Mouse (Mus musculus) heart, postnatal 14 days (tissue): Measurements from ENCODE around the gene Tmem62. TPM values are rescaled to one million over a fixed set of nuclear protein-coding genes. Genes with fewer than 3 reads are reported as not detected.
"Not testable (repeated sequence)": the region's sequence is repeated elsewhere in the genome, so short reads cannot be mapped to it uniquely, and the experiment has no call there.

Source experiments
- DNase-seq, 2 experiments: peaks; one replicate each; pipeline ENCODE4 v3.0.0; 2021 to 2022
- intact Hi-C: fragments of 180-260 bp; cut with DNase I; formaldehyde crosslinking; loops from one replicate; pipeline ENCODE4 v1.15.1; 2025
- long read RNA-seq, 2 experiments: library from polyadenylated mRNA; stranded (forward); transcript quantifications; one replicate each; pipeline ENCODE4 v2.0.0; 2021
- total RNA-seq, 2 experiments: library from RNA; stranded (reverse); gene quantifications; 2 replicates each; pipeline ENCODE4 v1.2.3; 2021

Gene Tmem62
- total RNA-seq: 1 to 10 TPM; 2.7 to 3.1 TPM
- long read RNA-seq, experiment 1, partial matches to known transcripts: 0 of 3 reads
- long read RNA-seq, experiment 1, other reads (novel, unspliced or antisense): 1 of 3 reads
- long read RNA-seq, experiment 2, transcript Tmem62-201 (14 exons, 2,921 nt): major isoform, 7 of 10 reads
- long read RNA-seq, experiment 2, partial matches to known transcripts: 0 of 10 reads
- long read RNA-seq, experiment 2, other reads (novel, unspliced or antisense): 3 of 10 reads

- peak; percentile 72 to 76 for DNase-seq
- intact Hi-C loops: no loop called here
Measured at GRCm38 (mm10) chr2:120976990-120977925, at the start of gene Tmem62. Gene Tmem62, plus strand, starts transcription at chr2:120977017.

DNA sequence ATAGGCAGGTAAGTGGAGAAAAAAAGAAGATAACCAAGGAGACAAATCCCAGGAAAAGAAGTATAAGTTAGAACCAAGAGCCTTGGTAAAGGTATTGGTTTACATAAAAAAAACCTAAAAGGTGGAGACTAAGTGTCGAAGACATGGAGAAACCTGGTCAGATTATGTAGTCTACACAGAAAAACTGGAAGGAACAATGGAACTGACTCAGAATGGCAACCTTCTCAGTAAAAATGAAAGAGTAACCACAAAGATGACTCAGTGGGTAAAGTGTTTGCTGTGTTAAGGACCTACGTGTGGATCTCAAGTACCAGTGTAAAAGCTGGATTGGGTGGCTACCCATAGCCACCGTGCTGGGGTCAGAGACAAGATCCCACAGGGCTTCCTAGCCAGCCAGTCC lies 43.8 kb upstream of the Tmem62 start:
- intact Hi-C loops: no loop called here
- DNase-seq: no peak

GRCm38 (mm10) chr2:120951208-120951607 lies 25.6 kb upstream of the Tmem62 start:
- intact Hi-C loops: no loop called here
- no peak for DNase-seq

- no peak for DNase-seq
- intact Hi-C loops: no loop called here
Measured at GRCm38 (mm10) chr2:120952176-120952938, 24.5 kb upstream of the Tmem62 start.

DNA sequence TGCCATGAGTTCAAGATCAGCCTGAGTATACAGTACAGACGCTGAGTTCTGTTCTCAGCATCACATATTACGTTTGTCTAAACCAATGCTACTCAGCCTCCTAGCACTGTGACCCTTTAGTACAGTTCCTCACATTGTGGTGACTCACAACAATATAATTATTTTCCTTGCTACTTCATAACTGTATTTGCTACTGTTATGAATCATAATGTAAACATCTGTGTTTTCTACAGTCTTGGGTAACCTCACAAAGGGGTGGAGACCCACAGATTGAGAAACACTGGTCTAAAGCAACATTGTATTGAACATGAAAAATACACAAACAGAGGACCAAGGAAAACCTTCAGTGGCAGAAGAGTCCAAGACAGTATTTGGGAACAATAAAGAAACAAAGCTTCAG lies 17.5 kb upstream of the Tmem62 start:
- intact Hi-C loops: no loop called here
- no peak for DNase-seq

GRCm38 (mm10) chr2:120959827-120960226 lies 17.0 kb upstream of the Tmem62 start:
- DNase-seq: no peak
- intact Hi-C loops: no loop called here

- no peak for DNase-seq
- intact Hi-C loops: no loop called here
Measured at GRCm38 (mm10) chr2:120960261-120960660, 16.6 kb upstream of the Tmem62 start.

DNA sequence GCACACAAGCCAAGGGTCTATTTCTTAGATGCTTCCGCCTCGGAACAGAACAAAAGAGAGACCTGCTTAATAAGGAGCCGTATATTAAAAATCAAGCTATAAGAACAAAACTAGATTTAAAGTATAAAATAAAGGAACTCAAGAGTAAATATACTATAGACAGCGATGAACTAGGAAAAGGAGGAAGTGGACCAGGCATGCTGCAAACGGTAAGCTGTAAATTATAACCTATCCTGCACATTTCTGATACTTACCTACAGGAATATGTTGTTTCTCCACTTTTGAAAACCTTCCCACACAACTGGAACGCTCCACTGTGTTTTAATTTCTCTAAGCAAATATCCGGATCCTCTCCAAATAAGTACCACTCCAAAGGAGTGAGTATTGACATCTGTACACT lies 13.7 kb upstream of the Tmem62 start:
- no peak for DNase-seq
- intact Hi-C loops: no loop called here

GRCm38 (mm10) chr2:120965486-120965885 lies 11.3 kb upstream of the Tmem62 start:
- intact Hi-C loops: no loop called here
- no peak for DNase-seq

GRCm38 (mm10) chr2:120970045-120970539 lies 6.7 kb upstream of the Tmem62 start:
- DNase-seq: peak in 1 of 2 experiments; percentile 11
- intact Hi-C loops: no loop called here

GRCm38 (mm10) chr2:120970559-120971080 lies 6.2 kb upstream of the Tmem62 start, which contains the start of gene Ubr1:
Gene Ubr1, minus strand, starts transcription at chr2:120970715.
- intact Hi-C loops: no loop called here
- DNase-seq: peak; percentile 86 to 90

- no peak for DNase-seq
- intact Hi-C loops: no loop called here
Measured at GRCm38 (mm10) chr2:120971766-120972165, 5.1 kb upstream of the Tmem62 start.

- intact Hi-C loops, DNase-seq: not testable (repeated sequence)
Measured at GRCm38 (mm10) chr2:120972257-120972656, 4.6 kb upstream of the Tmem62 start.

GRCm38 (mm10) chr2:120972964-120973363 lies 3.9 kb upstream of the Tmem62 start:
- intact Hi-C loops: no loop called here
- no peak for DNase-seq

GRCm38 (mm10) chr2:120976308-120976707 lies 509 bp upstream of the Tmem62 start:
- intact Hi-C loops: no loop called here
- DNase-seq: no peak

GRCm38 (mm10) chr2:120977926-120978692 lies 1.3 kb downstream of the Tmem62 start:
- DNase-seq: no peak
- intact Hi-C loops: no loop called here

DNA sequence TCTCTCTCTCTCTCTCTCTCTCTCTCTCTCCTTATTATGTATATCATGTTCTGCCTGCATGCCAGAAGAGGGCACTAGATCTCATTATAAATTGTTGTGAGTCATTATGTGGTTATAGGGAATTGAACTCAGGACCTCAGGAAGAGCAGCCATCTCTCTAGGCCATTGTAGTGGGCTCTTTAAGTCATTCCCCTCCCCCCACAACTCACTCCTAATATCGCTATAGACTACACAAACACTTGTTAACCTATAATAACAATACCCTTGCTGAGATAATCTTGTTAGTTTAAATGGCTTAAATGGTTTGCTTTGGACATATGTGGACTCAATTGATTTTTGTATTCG lies 1.8 kb downstream of the Tmem62 start:
- no peak for DNase-seq
- intact Hi-C loops: no loop called here

DNA sequence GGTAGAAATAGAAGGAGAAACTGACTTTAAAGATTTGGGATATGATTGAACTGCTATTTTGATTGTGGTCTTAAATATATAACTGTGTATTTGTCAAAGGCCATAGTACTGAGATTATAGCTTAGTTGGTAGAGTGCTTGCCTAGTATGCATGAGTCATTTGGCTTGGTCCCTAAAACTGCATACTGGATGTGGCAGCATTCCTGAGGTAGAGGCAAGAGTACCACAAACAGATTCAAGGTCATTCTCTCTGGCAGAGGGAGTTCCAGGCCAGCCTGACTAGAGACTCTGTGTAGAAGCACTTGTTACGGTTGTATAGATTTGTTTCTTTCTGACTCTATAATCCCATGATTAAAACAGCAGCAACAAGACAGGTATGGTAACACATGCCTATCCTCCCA lies 3.0 kb downstream of the Tmem62 start:
- intact Hi-C loops: no loop called here
- DNase-seq: no peak

DNA sequence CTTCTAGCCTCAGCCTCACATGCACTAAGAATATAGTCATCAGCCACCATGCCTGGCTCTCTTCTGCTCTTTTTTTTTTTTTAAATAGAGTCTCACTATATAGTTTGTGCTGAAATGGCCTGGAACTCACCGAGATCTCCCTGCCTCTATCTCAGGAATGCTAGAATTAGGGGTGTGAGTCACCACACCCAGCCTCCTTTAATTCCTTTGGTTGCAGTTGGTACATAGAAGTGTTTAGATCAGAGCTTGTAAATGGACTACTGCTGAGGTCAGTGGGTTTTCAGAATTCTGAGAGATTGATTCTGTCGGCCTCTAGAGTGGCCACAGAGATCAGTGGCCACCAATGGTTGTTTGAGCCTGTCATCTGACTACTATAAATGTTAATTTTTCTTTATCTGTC lies 4.0 kb downstream of the Tmem62 start:
- no peak for DNase-seq
- intact Hi-C loops: no loop called here

- intact Hi-C loops: no loop called here
- no peak for DNase-seq
Measured at GRCm38 (mm10) chr2:120983611-120984010, 6.8 kb downstream of the Tmem62 start.
